13 mouse cellular contexts compared by ENCODE assay signal in genomic region chr4:22914886-22915285, GRCm38 (mm10).
DNase-seq lines count a peak whose midpoint lies in the region.
"Had no signal": no experiment of that assay in that cellular context is flagged by ENCODE, and none has a peak within 500 bp of the region (broad histone marks: within the 10 kb centered on the region; RNA-seq: fewer than 3 reads in every experiment).

No protein-coding gene starts in this region.

- peak; percentile 4 for DNase-seq in gastrocnemius, postnatal 14 days
- no peak for DNase-seq in gastrocnemius, postnatal 4 days (ENCODE audit: low spot score in 2 of 2)
- DNase-seq in left cerebral cortex, adult 18-20 months (ENCODE audit: low spot score in 2 of 2) = peak; percentile 9 to 42
- no peak for DNase-seq in left cerebral cortex, postnatal 4 days
- DNase-seq in right cerebral cortex, postnatal 10 days (ENCODE audit: low spot score in 2 of 2) = peak; percentile 25 to 32
- no peak for DNase-seq in right cerebral cortex, postnatal 4 days
- peak; percentile 3 to 23 for DNase-seq in right cerebral cortex, postnatal 36 days (ENCODE audit: low spot score in 2 of 2)
- no peak for DNase-seq in kidney, postnatal 10 days
- DNase-seq: adrenal gland, postnatal 25 days; cerebellum, adult 11-12 months; kidney, adult 9 months; lung, postnatal 14 days; spleen, adult 18-20 months had no signal

- intact Hi-C loops in gastrocnemius, postnatal 14 days (cut with DNase I; ENCODE audit: low total_unique reads) = no loop called here
- intact Hi-C loops in left cerebral cortex, postnatal 4 days (cut with DNase I) = no loop called here

Comparison
In these comparisons a context has a peak if more than half of its experiments do, and no peak if none do; other contexts are left out.
1. DNase-seq: peak in gastrocnemius, postnatal 14 days (single experiment), left cerebral cortex, adult 18-20 months (2 of 2), right cerebral cortex, postnatal 10 days (2 of 2) and right cerebral cortex, postnatal 36 days (2 of 2); none in gastrocnemius, postnatal 4 days (0 of 2), left cerebral cortex, postnatal 4 days (single experiment), right cerebral cortex, postnatal 4 days (single experiment) and kidney, postnatal 10 days (single experiment).